Mouse (Mus musculus): ENCODE results near the gene Dgcr2. TPM values are rescaled to one million over a fixed set of nuclear protein-coding genes. Genes with fewer than 3 reads are reported as not detected.

The Dgcr2 gene
- polyA plus RNA-seq, 1 experiment from 2014 or later, result 119 TPM

DNA sequence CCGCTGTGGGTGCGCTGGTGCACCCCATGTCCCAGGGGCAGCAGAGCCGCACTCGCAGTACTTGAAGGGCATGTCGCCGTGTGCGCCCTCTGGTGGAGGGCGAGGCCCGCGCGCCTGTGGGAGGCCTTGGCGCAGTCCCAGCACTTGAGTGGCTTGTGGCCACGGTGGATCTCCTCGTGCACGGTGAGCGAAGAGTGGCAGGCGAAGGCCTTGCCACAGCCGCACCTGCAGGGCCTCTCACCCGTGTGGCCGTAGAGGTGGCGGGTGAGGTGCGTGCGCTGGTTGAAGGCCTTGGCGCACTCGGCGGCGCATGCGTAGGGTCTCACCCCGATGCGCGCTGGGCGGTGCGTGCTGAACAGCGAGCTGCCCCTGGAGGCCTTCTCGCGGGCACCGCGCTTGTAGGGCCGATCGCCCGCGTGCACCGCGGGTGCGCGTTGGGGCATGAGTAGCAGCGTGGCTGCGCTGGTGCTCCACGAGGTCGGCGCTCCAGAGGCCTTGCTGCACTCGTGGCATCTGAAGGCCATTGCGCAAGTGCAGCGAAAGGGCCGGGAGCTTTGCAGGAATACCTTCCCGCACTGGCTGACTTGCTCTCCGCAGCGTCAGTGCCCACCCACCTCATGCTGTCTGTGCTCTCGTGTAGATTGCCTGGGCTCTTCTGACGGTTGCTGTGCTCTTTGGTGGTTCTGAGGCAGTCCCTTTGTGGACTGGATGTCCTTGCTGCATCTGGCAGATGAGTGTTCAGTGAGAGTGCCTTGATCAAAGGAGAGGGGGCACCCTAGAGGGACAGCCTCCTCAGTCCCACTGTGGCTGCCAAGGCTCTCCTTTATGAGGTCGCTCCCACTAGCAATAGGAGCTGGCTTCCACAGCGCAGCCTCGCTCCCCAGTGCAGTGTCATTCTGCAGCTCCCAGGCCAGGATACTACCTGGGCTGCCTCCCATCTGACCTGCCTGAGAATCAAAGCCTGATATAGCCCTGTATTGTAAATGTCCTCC lies 82.7 kb downstream of the Dgcr2 start:
- peak overlapping the region; percentile 72 for H3K27ac ChIP-seq
- WGBS, result 1% methylated on average over 63 of the region's 63 CpGs
- H3K27me3 ChIP-seq (replicated peaks), result peaks cover 21% of the 10 kb centered on the region
- H3K4me2 ChIP-seq, result peak overlapping the region; percentile 88
- H3K4me3 ChIP-seq, result peak overlapping the region; percentile 51
- ATAC-seq (replicated peaks), result peak; percentile 90
- peak overlapping the region; percentile 69 for H3K9ac ChIP-seq
- peaks cover 13% of the 10 kb centered on the region for H3K4me1 ChIP-seq
- no peaks in the 10 kb centered on the region for H3K36me3 ChIP-seq (replicated peaks)
- H3K9me3 ChIP-seq, result no peaks in the 10 kb centered on the region

DNA sequence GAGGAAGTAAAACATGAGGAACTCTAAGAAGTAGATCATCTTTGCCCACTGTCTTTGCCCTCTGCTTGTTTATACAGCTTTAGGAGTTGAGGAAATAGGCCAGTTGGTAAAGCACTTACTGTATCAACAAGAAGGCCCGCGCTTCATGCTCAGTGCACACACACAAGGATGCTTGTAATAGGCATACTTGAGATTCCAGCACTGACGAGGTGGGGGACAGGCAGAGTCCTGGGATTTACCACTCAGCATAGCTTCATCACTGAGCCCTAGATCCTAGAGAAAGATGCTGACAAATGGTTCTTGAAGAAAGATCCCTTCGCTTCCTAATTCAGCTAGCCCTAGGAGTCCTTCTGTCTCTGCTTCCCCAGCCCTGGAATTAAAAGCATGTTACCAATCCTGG lies 85.2 kb downstream of the Dgcr2 start:
- 66% methylated on average over 4 of the region's 4 CpGs for WGBS
- no peak overlapping the region for H3K4me3 ChIP-seq
- peaks cover 18% of the 10 kb centered on the region for H3K4me1 ChIP-seq
- no peak overlapping the region for H3K27ac ChIP-seq
- no peaks in the 10 kb centered on the region for H3K36me3 ChIP-seq (replicated peaks)
- ATAC-seq (replicated peaks), result no peak
- H3K27me3 ChIP-seq (replicated peaks), result peaks cover 21% of the 10 kb centered on the region
- H3K9ac ChIP-seq, result no peak overlapping the region
- no peaks in the 10 kb centered on the region for H3K9me3 ChIP-seq
- H3K4me2 ChIP-seq, result no peak overlapping the region

- H3K9me3 ChIP-seq, result no peaks in the 10 kb centered on the region
- H3K4me2 ChIP-seq, result no peak overlapping the region
- no peak for ATAC-seq (replicated peaks)
- H3K36me3 ChIP-seq (replicated peaks), result no peaks in the 10 kb centered on the region
- no peak overlapping the region for H3K27ac ChIP-seq
- H3K4me3 ChIP-seq, result no peak overlapping the region
- peaks cover 21% of the 10 kb centered on the region for H3K27me3 ChIP-seq (replicated peaks)
- 5% methylated on average over 5 of the region's 5 CpGs for WGBS
- H3K4me1 ChIP-seq, result peaks cover 24% of the 10 kb centered on the region
- H3K9ac ChIP-seq, result no peak overlapping the region
Measured at GRCm38 (mm10) chr16:17812120-17812519, 86.2 kb downstream of the Dgcr2 start.

GRCm38 (mm10) chr16:17809711-17810110 lies 88.7 kb downstream of the Dgcr2 start:
- 0 out of 2 replicates have a peak overlapping the region, but pooled peaks have one; percentile 14 for H3K27ac ChIP-seq

DNA sequence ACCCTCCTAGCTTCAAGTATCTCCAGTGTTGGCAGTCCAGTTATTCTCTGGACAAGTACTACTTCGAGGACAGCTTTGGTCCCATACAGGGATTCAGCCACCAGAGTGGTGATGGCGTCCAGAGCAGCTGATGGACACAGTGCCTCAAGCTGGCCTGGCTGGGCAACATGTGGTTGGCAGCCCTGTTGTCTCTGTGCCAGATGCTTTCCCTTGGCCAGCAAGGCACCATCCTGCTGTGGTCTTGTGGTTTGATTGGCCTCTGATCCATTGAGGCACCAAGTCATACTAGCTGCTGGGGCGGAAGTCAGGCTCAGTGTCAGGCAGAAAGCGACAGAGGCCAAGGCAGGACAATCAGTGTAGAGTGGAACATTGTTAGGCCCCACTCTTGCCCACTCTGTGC lies 89.2 kb downstream of the Dgcr2 start:
- Histone ChIP-seq H3K4me3 (no peak overlapping the region), H3K36me3 (replicated peaks) (no peaks in the 10 kb centered on the region), H3K9me3 (no peaks in the 10 kb centered on the region), H3K4me1 (peaks cover 31% of the 10 kb centered on the region), H3K4me2 (no peak overlapping the region), H3K27ac (0 out of 2 replicates have a peak overlapping the region, but pooled peaks have one; percentile 14), H3K9ac (no peak overlapping the region), H3K27me3 (replicated peaks) (peaks cover 35% of the 10 kb centered on the region)
- ATAC-seq (replicated peaks), result no peak
- 82% methylated on average over 4 of the region's 4 CpGs for WGBS

More at GRCm38 (mm10) chr16:17809711-17810110, 88.7 kb downstream of the Dgcr2 start:
- Histone ChIP-seq H3K36me3 (replicated peaks) (no peaks in the 10 kb centered on the region), H3K4me1 (peaks cover 25% of the 10 kb centered on the region), H3K9ac (no peak overlapping the region), H3K9me3 (no peaks in the 10 kb centered on the region), H3K27me3 (replicated peaks) (peaks cover 32% of the 10 kb centered on the region), H3K4me3 (no peak overlapping the region), H3K4me2 (no peak overlapping the region)
- WGBS, result 19% methylated on average over 7 of the region's 7 CpGs
- ATAC-seq (replicated peaks), result no peak

DNA sequence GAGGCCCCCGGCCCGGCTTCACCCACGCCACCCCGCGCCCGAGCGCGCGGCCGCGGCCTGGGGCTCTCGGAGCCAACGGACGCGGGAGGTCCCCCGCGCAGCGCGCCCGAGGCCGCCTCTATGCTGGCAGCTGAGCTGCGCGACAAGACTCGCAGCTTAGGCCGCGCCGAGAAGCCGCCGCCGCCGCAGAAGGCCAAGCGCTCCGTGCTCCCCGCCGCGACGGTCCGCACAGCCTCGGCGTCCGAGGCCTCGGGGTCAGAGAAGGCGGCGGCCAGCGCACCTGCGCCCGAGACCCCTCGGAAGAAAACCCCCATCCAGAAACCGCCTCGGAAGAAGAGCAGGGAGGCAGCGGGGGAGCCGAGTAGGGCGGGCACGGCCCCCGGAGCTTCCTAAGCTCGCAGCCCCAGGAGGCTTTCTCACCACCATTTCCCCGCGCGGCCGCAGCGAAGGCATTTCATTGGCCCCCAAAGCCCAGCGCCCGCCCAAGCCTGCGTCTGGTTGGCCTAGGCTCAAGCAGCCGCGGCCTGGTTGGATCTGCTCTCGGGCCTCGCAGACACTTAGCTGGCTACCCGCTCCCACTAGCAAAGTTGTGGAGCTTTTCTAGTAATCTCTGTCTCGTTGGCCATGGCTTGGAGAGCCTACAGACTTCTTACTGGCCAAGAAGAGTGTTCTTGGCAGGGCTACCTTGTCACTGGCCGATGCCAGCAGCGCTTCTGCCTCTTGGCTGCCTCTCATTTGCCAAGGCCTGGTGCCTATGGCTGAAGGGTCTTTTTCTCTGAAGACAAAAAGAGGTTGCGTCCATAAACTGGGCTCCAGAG lies 91.0 kb downstream of the Dgcr2 start:
- Histone ChIP-seq H3K4me1 (peaks cover 48% of the 10 kb centered on the region), H3K27me3 (replicated peaks) (peaks cover 41% of the 10 kb centered on the region), H3K27ac (peak overlapping the region; percentile 89), H3K4me2 (peak overlapping the region; percentile 95), H3K9ac (peak overlapping the region; percentile 78), H3K4me3 (peak overlapping the region; percentile 66), H3K9me3 (no peaks in the 10 kb centered on the region), H3K36me3 (replicated peaks) (no peaks in the 10 kb centered on the region)
- ATAC-seq (replicated peaks), result peak; percentile 89
- 2% methylated on average over 71 of the region's 73 CpGs for WGBS

GRCm38 (mm10) chr16:17806581-17807191 lies 91.7 kb downstream of the Dgcr2 start:
- H3K4me2 ChIP-seq, result peak overlapping the region; percentile 95
- ATAC-seq (replicated peaks), result peak; percentile 43
- no peaks in the 10 kb centered on the region for H3K9me3 ChIP-seq
- peaks cover 48% of the 10 kb centered on the region for H3K27me3 ChIP-seq (replicated peaks)
- H3K4me1 ChIP-seq, result peaks cover 52% of the 10 kb centered on the region
- peak overlapping the region; percentile 78 for H3K9ac ChIP-seq
- WGBS, result 3% methylated on average over 49 of the region's 50 CpGs
- H3K4me3 ChIP-seq, result peak overlapping the region; percentile 66
- no peaks in the 10 kb centered on the region for H3K36me3 ChIP-seq (replicated peaks)
- peak overlapping the region; percentile 89 for H3K27ac ChIP-seq

DNA sequence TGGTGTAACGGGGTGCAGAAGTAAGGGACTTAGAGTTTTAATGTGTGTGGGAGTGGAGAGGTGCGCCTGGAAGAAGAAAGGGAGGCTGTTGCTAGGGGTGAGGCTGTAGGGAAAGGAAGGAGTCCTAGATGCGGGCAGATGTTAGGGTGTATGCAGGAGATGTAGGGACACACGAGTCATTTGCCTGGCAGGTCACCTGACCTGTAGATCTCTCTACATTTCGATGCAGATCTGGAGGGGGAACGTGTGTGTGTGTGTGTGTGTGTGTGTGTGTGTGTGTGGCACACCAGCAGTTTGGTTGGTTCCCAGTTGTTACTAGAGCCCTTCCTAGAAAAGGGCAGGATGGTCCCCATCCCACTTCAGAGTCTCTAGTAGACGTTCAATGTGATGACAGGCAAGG lies 93.4 kb downstream of the Dgcr2 start:
- Histone ChIP-seq H3K27ac (no peak overlapping the region), H3K36me3 (replicated peaks) (no peaks in the 10 kb centered on the region), H3K4me1 (peaks cover 52% of the 10 kb centered on the region), H3K4me2 (peak overlapping the region; percentile 54), H3K4me3 (0 out of 2 replicates have a peak overlapping the region, but pooled peaks have one; percentile 30), H3K9ac (no peak overlapping the region), H3K9me3 (no peaks in the 10 kb centered on the region), H3K27me3 (replicated peaks) (peaks cover 63% of the 10 kb centered on the region)
- 9% methylated on average over 7 of the region's 7 CpGs for WGBS
- no peak for ATAC-seq (replicated peaks)

DNA sequence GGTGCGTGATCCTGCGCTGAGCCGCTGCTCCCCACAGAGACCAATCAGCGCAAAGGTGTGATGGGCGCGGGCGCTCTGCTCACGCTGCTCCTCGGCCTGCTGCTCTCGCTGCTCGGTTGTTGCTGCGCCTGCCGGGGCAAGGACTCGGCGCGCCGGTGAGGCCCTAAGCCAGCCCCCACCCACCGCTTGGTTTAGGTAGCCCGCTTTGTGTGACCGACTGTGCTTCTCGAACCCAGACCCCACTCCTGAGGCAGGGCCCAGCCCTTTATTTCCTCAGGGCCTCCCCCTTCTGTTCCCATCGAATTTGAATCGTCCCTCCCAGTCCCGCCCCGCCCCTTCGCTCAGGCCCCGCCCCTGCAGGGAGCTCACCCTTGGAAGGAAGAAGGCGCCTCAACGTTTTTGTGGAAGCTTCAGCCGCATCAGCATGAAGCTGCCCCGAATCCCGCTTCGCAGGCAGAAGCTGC lies 93.9 kb downstream of the Dgcr2 start:
- no peak overlapping the region for H3K27ac ChIP-seq
- H3K36me3 ChIP-seq (replicated peaks), result no peaks in the 10 kb centered on the region
- H3K9ac ChIP-seq, result no peak overlapping the region
- peaks cover 50% of the 10 kb centered on the region for H3K4me1 ChIP-seq
- WGBS, result 2% methylated on average over 33 of the region's 33 CpGs
- no peaks in the 10 kb centered on the region for H3K9me3 ChIP-seq
- H3K4me3 ChIP-seq, result peak overlapping the region; percentile 30
- H3K27me3 ChIP-seq (replicated peaks), result peaks cover 68% of the 10 kb centered on the region
- peak overlapping the region; percentile 54 for H3K4me2 ChIP-seq
- no peak for ATAC-seq (replicated peaks)

DNA sequence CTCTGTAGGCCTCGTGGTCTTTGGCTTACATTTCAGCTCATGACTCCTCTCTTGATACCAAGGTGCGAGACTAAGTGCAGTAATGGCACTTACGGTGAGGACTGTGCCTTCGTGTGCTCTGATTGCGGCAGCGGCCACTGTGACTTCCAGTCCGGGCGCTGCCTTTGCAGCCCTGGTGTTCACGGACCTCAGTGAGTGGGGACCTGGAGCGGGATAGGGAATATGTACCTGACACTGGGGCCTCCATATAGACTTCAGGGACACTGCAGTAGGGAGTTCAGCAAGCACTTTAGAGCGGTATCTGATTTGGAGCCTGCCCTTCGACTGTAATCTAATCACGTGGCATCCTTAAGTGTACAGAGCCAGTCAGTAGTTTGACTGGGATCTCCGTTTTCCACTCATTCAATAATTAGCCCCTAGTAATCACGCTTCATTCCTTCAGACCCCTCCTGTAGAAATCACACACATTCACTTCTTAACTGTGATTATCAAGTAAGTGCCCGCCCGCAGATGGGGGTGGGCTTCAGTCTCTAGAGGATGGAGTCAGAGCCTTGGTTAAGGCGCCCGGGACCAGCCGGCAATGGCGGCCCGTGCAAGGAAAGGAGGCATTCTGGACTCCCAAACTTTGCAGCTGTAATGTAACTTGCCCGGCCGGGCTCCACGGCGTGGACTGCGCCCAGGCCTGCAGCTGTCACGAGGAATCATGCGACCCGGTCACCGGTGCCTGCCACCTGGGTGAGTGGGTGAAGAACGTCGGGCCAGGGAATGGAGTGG lies 94.5 kb downstream of the Dgcr2 start:
- ATAC-seq (replicated peaks), result no peak

More for the DNA sequence above, 94.5 kb downstream of the Dgcr2 start:
- H3K4me3 ChIP-seq, result peak overlapping the region; percentile 40
- no peak overlapping the region for H3K9ac ChIP-seq
- no peak overlapping the region for H3K27ac ChIP-seq
- peak overlapping the region; percentile 80 for H3K4me2 ChIP-seq
- H3K9me3 ChIP-seq, result no peaks in the 10 kb centered on the region
- WGBS, result 8% methylated on average over 33 of the region's 33 CpGs
- H3K4me1 ChIP-seq, result peaks cover 47% of the 10 kb centered on the region
- peaks cover 74% of the 10 kb centered on the region for H3K27me3 ChIP-seq (replicated peaks)
- H3K36me3 ChIP-seq (replicated peaks), result no peaks in the 10 kb centered on the region

Measured in midbrain, embryonic 15.5 days (tissue).